Mouse (Mus musculus): ENCODE measurements around the gene Dcaf10.
"Not testable (repeated sequence)": the region's sequence is repeated elsewhere in the genome, so short reads cannot be mapped to it uniquely, and the experiment has no call there.

Gene Dcaf10

DNA sequence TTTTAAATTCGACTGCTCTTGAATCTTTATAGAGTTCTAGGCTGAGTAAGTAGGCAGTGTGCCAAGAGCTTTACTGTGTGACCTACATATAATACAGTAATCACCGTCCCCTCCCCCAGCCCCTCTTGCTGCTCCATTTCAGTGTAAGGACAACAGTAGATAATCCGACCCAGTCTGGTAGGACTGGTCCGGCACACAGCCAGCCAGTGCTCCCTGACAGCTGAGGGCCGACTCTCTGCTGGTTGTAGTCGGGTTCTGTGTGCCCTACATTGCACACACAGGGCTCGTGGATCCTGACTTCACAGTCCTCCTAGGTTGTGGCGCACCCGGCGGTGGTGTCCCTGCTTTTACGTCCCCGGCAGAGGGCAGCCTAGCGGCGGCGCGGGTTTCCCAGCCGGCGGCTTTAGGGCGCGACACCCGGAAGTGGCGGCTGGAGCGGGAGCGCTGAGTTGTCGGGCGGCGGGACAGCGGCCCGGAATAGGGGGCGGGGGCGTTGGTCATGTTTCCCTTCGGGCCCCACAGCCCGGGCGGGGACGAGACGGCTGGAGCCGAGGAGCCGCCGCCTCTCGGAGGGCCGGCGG, at the start of gene Dcaf10:
Dcaf10 (plus strand) TSS at position 433 of the 581 bp plus-strand sequence.
- peak; percentile 89 to 91 for DNase-seq (ENCODE audit: low spot score in 2 of 2)

GRCm38 (mm10) chr4:45296662-45297564, 45.0 kb upstream of the Dcaf10 start, which contains the start of gene Trmt10b:
Trmt10b (plus strand) TSS chr4:45297127.
- peak; percentile 72 to 80 for DNase-seq (ENCODE audit: low spot score in 2 of 2)

- DNase-seq (ENCODE audit: low spot score in 2 of 2) = no peak
Measured at GRCm38 (mm10) chr4:45305536-45305935, 36.4 kb upstream of the Dcaf10 start.

DNA sequence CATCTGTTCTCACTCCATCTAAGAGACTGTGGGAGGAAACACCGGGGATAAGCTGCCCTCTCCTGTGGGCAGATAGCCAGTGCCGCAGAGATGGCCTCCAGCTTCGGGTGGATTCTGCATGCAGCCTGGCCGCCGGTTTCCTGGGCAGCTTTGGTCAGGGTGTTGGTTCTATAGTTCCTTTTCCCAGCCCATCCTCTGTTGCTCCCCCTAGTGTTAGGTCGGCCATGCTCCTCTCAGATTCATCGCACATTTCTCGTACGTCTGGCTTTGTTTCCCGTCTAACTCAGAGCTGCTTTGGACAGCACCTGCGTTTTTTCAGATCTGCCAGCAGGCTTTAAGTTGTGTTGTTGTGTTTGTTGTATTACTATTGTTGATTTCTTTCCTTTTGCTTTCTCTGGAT, 33.9 kb upstream of the Dcaf10 start:
- DNase-seq (ENCODE audit: low spot score in 2 of 2) = no peak

GRCm38 (mm10) chr4:45308606-45309005, 33.3 kb upstream of the Dcaf10 start:
- no peak for DNase-seq (ENCODE audit: low spot score in 2 of 2)

DNA sequence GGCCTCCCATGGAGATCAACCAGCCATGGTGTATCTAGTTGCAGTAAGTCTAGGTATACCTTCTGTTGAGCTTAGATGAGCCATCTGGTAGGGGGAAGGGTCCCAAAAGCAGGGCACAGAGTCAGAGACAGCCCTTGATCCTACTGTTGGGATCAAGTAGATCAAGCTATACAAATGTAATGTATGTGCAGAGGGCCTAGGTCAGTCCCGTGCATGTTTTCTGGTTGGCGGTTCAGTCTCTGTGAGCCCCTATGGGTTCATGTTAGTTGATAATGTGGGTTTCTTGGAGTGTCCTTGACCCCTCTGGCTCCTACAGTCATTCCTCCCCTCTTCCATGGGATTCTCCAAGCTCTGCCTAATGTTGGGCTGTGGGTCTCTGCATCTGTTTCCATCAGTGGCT, 30.8 kb upstream of the Dcaf10 start:
- no peak for DNase-seq (ENCODE audit: low spot score in 2 of 2)

DNA sequence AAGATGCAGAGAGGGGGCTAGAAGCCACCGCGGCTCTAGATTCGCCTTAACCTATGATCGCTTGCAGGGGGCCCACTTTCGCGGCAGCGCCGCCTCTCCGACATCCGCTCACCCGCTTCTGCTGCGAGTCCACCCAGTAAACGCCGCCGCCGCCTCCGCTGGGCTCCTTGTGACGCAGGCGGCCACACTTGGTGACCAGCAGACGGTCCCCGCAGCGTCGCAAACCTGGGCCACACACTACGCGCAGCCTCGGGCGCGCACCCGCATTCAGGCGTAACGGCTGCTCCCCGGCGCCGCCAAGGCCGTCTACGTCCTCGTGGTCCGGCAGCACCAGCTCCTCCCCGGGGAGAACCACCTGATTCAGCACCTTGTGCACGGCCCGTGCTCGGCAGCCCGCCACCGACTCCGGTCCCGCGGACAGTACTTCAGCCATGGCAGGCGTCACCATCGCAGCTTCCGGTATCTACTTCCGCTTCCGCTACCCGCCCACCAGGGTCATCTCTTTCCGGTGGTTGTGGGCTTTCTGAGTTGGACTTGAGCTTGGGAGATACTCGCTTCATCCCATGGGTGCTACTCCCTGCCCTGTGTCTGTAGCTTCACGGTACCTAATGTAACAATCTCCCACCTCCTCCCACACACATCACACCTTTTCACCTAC, 21.6 kb upstream of the Dcaf10 start:
- DNase-seq (ENCODE audit: low spot score in 2 of 2) = peak; percentile 87 to 90

GRCm38 (mm10) chr4:45331139-45331538, 10.8 kb upstream of the Dcaf10 start:
- no peak for DNase-seq (ENCODE audit: low spot score in 2 of 2)

DNA sequence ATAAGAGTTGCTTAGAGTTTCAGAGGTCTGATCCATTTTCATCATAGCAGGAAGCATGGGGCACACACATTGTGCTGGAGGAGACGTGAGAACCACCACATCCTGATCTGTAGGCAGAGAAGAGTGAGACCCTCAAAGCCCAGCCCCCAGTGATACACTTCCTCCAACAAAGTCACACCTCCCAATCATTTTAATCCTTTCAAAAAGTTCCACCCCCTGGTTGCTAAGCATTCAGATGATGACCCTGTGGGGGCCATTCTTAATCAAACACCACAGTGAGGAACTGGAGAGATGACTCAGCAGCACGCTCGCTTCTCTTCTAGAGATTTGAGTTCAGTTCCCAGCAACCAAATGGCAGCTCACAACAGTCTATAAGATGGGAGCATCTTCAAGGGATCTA, 9.4 kb upstream of the Dcaf10 start:
- DNase-seq (ENCODE audit: low spot score in 2 of 2) = no peak

DNA sequence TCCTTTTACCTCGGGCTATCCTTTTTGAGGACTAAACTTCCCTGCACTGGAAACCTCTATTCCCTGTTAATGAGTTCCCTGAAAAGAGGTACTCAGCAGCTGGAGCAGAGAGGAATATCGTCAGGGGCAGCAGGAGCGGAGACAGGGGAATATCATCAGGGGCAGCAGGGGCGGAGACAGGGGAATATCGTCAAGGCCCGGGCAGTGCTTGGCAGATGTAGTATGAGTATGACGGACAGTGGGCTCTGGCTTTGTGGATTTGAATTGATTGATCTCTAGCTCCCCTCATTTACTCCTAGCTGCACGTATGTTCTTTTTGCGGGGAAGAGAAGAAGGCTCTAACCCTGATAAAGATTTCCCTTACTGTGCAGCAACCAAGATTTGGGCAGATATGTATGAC, 675 bp upstream of the Dcaf10 start:
- peak in 1 of 2 experiments; percentile 6 for DNase-seq (ENCODE audit: low spot score in 2 of 2)

DNA sequence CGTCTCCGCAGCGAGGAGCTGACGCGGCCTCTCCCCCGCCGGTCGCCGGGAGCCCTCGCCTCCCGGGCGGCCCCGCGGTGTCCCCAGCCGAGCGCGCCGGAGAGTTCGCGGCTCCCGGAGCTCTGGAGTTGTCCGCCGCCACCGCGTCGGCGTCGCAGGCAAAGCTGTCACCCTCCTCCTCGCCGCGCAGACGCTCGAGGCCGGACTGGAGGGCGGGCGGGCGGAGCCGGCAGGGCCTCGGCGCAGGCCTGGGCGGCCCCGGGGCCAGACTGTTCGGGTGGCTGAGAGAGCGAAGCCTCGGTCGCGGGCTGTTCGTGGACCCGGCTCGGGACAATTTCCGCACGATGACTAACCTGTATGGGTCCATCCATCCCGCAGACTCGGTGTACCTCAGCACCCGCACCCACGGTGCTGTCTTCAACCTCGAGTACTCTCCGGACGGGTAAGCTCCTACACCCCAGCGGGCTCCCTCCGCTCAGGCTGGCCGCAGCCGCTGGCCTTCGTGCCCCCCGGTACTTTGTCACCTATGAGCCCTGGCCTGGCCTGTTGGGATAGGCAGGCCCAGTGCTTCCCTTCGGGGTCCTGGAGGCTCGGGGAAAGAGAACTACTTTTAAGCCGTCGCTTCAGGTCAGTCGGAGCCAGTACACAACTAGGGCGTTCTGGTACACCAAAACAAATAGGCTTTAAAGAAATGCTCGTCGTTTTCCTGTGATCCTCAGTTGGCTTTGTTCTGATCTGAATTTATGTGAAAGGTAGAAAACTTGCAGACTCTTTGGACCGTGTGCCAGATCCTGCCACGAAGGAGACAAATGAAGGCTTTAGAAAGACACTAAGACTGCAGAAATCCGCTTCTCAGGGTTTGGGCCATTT, 620 bp downstream of the Dcaf10 start, which contains the start of gene Exosc3:
Exosc3 (minus strand) TSS at position 447 of the 870 bp plus-strand sequence.
- peak; percentile 37 to 41 for DNase-seq (ENCODE audit: low spot score in 2 of 2)

- no peak for DNase-seq (ENCODE audit: low spot score in 2 of 2)
Measured at GRCm38 (mm10) chr4:45356653-45357052, 14.8 kb downstream of the Dcaf10 start.

- DNase-seq (ENCODE audit: low spot score in 2 of 2) = no peak
Measured at GRCm38 (mm10) chr4:45371261-45371660, 29.4 kb downstream of the Dcaf10 start.

- DNase-seq (ENCODE audit: low spot score in 2 of 2) = no peak
Measured at GRCm38 (mm10) chr4:45374879-45375278, 33.0 kb downstream of the Dcaf10 start.

- no peak for DNase-seq (ENCODE audit: low spot score in 2 of 2)
Measured at GRCm38 (mm10) chr4:45376573-45376972, 34.7 kb downstream of the Dcaf10 start.

- DNase-seq (ENCODE audit: low spot score in 2 of 2) = not testable (repeated sequence)
Measured at GRCm38 (mm10) chr4:45380903-45381580, 39.1 kb downstream of the Dcaf10 start.

DNA sequence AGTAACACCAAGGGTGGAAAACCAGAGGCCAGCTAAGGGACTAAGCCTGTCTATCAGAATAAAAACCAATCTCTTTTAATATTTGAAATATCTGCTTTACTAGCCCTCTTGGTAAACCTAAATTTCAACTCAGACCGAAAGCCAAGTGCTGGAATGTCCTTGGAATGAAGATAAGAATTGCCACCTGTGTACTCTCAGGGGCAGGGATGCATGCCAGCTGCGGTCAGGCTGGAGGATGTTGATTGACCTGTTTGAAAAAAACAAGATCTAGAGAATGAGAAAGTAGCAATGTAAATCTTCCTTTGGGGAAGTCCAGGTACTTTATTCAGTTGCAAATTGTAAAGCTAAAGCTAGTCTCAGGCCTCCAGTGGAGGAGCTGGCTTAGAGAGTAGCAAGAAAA, 40.2 kb downstream of the Dcaf10 start:
- DNase-seq (ENCODE audit: low spot score in 2 of 2) = not testable (repeated sequence)

DNA sequence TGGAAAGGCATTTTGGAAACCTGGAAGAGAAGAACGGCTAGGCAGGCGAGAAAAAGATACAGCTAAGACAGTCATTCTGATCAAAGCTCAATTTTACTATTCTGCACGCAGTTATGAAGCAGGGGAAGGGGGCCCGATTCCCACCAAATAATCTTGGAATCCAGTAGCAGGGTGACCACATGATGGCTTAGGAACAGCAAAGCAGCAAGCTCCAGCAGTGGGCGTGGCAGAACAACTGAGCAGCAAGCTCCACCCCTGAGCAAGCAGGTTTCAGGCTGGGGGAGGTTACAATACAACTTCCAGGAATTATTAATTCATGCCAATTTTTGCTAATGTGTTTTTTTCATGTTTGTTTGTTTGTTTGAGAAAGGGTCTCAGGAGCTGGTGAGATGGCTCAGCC, 45.4 kb downstream of the Dcaf10 start:
- DNase-seq (ENCODE audit: low spot score in 2 of 2) = not testable (repeated sequence)

DNA sequence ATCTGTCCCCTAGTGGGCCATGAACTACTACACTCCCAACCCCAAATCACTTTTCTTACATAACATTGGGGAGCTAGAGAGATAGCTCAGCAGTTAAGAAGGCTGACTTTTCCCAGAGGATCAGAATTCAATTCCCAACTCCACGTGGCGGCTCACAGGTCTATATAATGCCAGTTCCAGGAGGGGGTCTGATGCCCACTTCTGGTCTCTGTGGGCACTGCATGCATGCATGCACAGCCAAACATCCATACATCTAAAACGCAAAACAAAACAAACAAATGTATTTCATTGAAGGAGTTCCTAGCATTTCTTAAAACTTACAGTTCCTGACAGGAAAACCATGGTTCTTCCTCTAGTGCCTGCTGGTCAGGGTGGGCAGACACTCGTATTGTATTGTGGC, 50.2 kb downstream of the Dcaf10 start:
- no peak for DNase-seq (ENCODE audit: low spot score in 2 of 2)

DNA sequence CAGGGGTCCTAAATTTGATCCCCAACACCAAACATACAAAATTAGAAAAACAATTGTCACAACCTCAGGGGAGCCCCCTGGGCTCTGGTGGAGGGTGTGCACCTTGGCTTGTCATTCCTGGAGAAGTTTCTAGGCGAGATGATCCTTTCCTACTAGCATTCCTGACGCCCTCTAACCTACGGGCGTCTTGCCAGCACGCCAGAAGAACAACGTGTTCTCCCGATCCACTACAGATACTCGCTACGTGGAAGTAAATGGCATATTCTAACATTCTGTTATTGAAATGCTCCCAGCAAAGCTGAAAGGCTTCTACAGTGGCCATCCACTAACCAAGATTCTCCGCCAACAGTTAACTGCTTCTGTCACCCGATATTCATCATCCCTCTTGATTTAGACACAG, 50.7 kb downstream of the Dcaf10 start:
- no peak for DNase-seq (ENCODE audit: low spot score in 2 of 2)

- DNase-seq (ENCODE audit: low spot score in 2 of 2) = no peak
Measured at GRCm38 (mm10) chr4:45392994-45393393, 51.1 kb downstream of the Dcaf10 start.
